Mouse (Mus musculus): ENCODE data around the gene Arhgap40.

- TF ChIP-seq CTCF (IDR thresholded peaks at IDR 0.05; ENCODE audit: low read depth) = no peak
- TF ChIP-seq EP300 (IDR thresholded peaks at IDR 0.05; ENCODE audit: low read depth) = no peak
Measured at GRCm38 (mm10) chr2:158512528-158512927, at the start of gene Arhgap40.
